Mouse (Mus musculus): ENCODE results near the gene Dnajc16.

DNA sequence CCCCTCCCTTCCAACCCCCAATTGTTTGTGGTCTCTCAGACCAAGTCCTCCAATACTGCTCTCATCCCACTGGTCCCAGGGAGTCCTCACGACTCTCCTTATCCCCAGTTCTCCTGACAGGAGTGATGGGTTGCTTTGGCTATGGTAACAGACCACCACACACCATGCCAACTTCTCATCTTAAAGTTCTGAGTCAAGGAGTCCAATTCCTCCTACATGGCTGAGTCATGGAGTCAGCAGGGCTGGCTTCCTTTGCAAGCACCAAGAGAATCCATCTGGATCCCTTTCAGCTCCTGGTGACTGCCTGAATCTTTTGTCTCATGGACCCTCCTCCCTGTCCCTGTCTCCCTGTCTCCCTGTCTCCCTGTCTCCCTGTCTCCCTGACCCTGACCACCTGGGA, 43.2 kb upstream of the Dnajc16 start:
- TF ChIP-seq CTCF (IDR thresholded peaks at IDR 0.05) (no peak), EP300 (IDR thresholded peaks at IDR 0.05; ENCODE audit: insufficient read depth, low read depth, low read length) (no peak)

All from heart, adult 2 months (tissue).